Comparison of ENCODE assay signal across 19 mouse cellular contexts in the genomic region with DNA sequence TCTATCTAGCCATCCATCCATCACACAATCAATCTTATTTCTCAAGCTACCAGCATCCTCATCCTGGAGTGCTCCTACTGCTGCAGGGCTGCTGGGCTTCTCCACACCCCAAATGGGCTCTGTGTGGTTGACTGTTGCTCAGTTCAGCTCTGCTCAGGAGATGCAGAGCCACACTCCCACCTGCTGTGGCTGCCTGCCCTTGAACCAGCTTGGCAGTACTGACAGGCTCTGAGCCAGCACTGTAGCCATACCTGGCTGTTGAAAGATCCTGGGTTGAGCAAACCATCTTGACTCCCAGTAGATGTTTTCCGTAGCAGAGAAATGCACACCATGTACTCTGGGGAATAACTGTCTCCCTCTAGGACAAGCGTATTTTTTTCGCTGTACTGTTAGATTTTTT.
"Had no signal": no experiment of that assay in that cellular context is flagged by ENCODE, and none has a peak within 500 bp of the region (broad histone marks: within the 10 kb centered on the region; RNA-seq: fewer than 3 reads in every experiment).

No protein-coding gene starts in this region.

- H3K9me3 ChIP-seq: limb, embryonic 12.5 days; limb, embryonic 15.5 days; neural tube, embryonic 13.5 days; stomach, embryonic 15.5 days had no signal

- H3K4me1 ChIP-seq: stomach, embryonic 15.5 days had no signal

- DNase-seq: kidney, postnatal 14 days; kidney, postnatal 4 days; left cerebral cortex, postnatal 4 days; liver, postnatal 0 days; lung, embryonic 14.5 days; retina, postnatal 1 day; right cerebral cortex, postnatal 25 days; spleen, adult 18-20 months; thymus, postnatal 36 days had no signal

- H3K4me3 ChIP-seq: limb, embryonic 12.5 days; limb, embryonic 15.5 days; midbrain, embryonic 12.5 days; myocyte; neural tube, embryonic 13.5 days; stomach, embryonic 15.5 days had no signal

- H3K27me3 ChIP-seq: midbrain, embryonic 12.5 days; neural tube, embryonic 13.5 days had no signal

- H3K36me3 ChIP-seq: limb, embryonic 12.5 days; limb, embryonic 15.5 days; midbrain, embryonic 12.5 days; neural tube, embryonic 13.5 days; stomach, embryonic 15.5 days had no signal

- H3K27ac ChIP-seq: limb, embryonic 12.5 days; limb, embryonic 15.5 days; liver, embryonic 14.5 days; macrophage; midbrain, embryonic 12.5 days; neural tube, embryonic 13.5 days; stomach, embryonic 15.5 days had no signal

- ATAC-seq: liver, postnatal 0 days; lung, postnatal 0 days; midbrain, embryonic 16.5 days had no signal
